Mouse (Mus musculus): Measurements from ENCODE around the gene Ralgapa2.

DNA sequence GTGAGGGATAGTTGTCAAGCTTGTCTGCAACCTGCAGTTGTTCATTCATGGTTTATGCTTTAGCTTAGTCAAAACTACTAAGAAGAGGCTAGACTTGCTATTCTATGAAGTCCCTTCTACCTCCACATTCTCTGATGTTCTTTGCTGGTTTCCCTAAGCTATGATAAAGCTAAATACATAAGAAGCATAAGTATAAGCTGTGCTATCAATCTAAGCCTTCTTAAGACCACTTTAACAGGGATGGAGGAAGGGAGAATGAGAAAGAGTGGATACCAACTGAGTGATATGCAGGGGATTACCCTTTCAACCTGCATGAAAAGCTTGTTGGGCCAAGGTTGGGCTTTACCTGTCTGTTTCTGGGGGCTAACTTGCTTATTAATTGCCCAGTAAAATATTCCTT lies 256.5 kb downstream of the Ralgapa2 start:
- TF ChIP-seq CTCF (IDR thresholded peaks at IDR 0.05; ENCODE audit: borderline replicate concordance, insufficient read depth, low read length), result no peak
- TF ChIP-seq POLR2A (IDR thresholded peaks at IDR 0.05; ENCODE audit: low read depth, low read length), result no peak
